Mouse (Mus musculus) cerebellum, postnatal 4 days (tissue): ENCODE data around the gene Snupn.
"Not testable (repeated sequence)": the region's sequence is repeated elsewhere in the genome, so short reads cannot be mapped to it uniquely, and the experiment has no call there.

Source experiments
- DNase-seq, 2 experiments: peaks; one replicate each; pipeline ENCODE4 v3.0.0; 2022; ENCODE audit warnings: low spot score in 2 of 2, mixed read lengths in 1 of 2

Snupn gene

GRCm38 (mm10) chr9:56950414-56951400 is at the start of gene Snupn:
Snupn (plus strand) TSS chr9:56950878.
- DNase-seq, result peak; percentile 84 to 92

- no peak for DNase-seq
Measured at GRCm38 (mm10) chr9:56901187-56901586, 49.5 kb upstream of the Snupn start.

- no peak for DNase-seq
Measured at GRCm38 (mm10) chr9:56903662-56904061, 47.0 kb upstream of the Snupn start.

GRCm38 (mm10) chr9:56907549-56907948 is 43.1 kb upstream of the Snupn start:
- DNase-seq, result no peak

GRCm38 (mm10) chr9:56909991-56910390 is 40.7 kb upstream of the Snupn start:
- DNase-seq, result not testable (repeated sequence)

DNA sequence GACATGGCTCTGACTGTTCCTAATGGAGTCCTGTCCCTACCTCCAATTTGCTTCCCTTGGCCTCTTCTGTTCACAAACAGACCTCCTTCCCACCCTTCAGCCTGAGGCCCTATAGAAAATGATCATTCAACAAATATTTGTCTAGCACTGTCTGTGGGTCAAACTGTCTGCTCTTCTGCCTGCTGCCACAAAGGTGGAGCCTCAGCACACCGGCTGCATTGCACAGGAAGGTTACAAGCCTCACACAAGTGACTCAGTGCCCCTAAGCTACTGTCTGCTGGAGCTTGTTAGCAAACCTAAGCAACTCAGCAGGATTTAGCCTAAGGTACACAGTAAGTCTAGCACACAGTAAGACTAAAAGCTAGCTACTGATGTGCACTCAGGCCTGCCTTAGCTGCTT is 39.7 kb upstream of the Snupn start:
- DNase-seq, result no peak

GRCm38 (mm10) chr9:56913991-56914390 is 36.7 kb upstream of the Snupn start:
- DNase-seq, result no peak

- DNase-seq, result no peak
Measured at GRCm38 (mm10) chr9:56915116-56915515, 35.6 kb upstream of the Snupn start.

DNA sequence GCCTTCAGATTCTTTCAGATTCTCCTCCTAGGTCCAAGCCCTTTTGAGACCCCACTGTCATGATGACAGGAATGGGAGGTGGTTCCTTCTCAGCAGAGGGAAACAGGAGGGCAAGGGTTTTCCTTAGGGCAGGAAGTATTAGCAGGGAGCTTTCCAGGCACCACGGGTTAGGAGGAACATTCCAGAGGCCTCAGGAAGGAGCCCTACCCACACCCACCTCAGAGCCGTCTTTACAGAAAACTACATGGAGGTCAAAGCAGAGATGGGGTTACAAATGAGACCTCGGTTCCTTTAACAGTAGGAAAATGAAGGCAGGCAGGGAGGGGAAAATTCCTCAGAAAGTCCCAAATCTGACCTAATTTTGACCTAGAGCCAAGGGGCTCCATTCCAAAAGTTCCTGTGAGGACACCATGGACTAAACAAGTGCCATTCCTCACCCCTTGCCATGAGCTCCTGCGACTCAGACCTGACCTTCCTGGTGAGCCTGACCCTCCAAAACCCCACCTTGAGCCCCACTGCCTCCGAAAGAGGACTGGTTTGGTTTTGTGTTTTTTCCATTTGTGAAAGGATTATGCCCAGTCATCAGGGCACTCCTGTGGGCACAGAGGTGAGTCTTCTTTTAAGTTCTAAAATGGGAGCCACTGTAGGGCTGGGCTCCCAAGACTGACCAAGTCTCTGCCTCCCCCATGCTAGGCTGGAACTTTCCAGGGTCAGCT is 34.8 kb upstream of the Snupn start:
- DNase-seq, result no peak

DNA sequence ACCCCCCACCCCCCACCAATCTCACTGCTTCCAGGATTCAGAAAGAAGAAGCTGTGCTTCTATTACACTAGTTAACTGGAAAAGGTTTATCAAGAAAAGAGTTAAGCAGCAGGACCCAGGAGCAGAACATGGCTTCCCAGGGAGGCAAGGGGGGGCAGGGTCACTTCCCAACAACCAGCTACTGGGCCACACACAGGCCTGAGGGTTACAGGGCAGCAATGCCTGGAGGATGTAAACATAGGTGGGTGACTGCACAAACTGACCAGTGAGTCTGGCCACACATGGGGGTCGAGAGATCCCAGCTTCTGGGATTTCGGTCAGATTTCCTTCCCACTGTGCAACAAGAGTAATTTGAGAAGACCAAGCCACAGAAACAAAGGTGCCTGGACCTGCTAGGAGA is 33.5 kb upstream of the Snupn start:
- no peak for DNase-seq

DNA sequence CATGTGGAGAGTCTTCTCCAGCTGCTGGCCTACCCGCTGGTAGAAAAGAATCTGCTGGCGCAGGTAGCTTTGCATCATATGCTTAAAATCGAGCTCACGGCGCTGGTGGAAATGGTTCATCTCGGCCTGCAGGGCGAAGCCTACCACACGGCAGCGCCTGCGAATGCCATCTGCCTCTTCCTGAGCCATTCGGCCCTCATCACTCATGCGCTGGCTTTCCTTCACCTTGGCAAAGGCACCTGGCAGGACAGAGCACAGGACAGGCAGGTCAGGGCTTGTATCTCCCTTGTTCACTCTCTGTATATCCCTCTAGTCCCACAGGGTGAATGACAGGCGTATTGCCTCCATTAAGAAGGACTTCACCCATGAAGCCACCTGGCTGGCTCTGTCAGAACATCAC is 32.2 kb upstream of the Snupn start:
- DNase-seq, result no peak

DNA sequence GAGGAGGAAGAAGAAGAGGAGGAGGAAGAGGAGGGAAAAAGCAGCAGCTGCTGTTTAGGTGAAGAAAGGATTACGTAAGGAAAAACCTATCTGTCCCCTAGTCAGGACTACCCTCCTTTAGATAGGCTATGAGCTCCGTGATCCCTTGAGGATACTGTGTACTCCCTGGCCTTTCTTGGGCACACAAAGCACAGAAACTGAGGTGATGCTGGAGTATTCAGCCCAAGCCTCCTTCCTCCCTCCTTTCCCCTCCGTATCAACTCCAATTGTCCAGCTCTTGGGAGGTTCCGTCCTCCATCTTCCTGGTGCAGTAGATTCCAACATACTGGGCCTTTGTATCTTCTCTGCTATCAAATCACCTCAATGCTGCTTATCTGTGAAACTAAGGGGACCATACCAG is 27.9 kb upstream of the Snupn start:
- no peak for DNase-seq

DNA sequence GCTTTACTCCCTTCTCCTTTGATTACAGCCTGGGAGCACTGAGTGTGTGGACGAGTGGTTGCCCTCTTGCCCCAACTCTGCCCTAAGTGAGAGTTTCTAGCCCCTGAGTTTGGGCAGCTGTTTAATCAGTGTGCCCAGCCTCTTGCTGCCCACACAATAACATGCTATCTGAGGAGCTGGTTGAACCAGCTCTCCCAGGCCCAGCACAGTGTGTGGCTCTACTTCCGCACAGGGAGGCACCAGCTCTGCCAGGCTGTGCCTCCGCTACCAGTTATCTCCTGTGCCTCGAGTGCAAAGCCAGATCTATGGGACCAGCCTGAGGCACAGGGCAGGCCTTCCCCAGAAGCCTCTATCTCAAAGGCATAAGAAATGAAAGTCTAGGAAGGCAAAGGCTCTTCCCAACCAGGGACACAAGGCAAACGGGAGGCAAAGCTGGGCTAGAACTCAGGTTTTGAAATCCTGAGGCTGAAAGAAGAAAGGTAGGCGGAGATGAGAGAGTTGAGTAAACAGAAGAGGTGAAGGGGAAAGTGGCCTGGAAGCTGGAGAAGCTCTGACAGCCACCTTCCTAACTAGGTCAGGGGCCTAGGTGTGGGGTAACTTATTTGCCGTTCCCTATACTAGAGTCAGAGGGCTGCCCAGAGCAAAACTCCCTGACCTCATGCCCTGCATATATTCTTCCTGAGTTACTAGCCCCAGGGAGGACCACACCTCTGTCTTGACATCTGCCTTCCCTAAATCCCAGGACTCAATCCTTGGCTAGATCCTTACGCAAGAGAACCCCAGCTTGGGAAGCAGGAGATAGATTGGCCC is 26.6 kb upstream of the Snupn start:
- DNase-seq, result no peak

GRCm38 (mm10) chr9:56924651-56925027 is 26.0 kb upstream of the Snupn start:
- DNase-seq, result peak in 1 of 2 experiments; percentile 59

DNA sequence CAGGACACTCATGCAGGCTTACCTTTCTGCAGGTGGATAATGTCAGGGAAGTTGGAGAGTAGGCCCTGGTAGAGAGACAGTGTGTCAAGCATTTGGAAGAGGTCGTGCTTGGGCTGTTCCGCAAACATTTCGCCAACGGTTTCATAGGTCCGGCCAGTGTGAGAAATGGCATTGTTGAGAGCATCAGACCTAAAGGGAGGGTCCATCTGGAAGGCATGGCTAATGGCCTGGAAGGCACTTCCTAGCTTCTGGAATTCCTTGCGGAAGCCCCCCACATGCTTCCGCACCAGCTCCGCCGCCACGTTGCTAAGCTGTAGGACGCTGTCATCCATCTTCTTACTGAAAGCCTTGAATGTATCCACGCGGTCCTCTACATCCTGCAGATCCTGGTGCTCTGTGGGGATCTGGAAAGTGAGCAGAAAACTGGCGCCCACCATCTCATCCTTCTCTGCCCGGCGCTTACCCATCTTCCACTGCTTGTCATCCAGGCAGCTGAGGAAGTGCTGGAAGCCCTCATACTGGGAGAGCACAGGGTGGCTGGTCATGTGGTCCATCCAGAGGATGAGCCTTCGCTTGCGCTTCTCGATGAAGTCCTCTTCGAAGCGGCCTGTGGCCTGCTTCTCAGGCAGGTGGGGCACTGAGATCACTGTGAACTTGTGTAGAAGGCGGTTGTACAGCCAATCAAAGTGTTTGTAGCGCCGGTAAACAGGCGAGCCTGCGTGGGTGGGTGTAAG is 25.2 kb upstream of the Snupn start:
- no peak for DNase-seq

GRCm38 (mm10) chr9:56926025-56926360 is 24.7 kb upstream of the Snupn start:
- no peak for DNase-seq

DNA sequence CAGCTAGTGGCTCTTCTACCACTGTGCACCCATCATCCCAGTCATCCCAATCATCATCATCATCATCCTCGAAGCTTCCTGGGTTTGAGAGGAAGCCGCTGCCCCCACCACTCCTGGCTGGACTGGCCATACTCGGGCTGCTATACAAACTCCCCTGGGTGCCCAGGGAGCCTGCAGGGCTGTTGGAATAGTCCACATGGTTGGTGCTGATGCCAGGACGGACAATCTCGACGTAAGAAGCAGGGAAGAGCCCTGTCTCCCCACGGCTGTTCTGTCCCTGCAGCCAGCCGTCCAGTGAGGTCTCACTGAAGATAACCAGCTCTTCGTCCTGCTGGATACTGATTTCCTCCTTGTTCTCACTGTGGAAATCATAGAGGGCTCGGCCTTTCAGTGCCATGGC is 24.3 kb upstream of the Snupn start:
- no peak for DNase-seq

- peak in 1 of 2 experiments; percentile 10 for DNase-seq
Measured at GRCm38 (mm10) chr9:56927191-56928012, 23.3 kb upstream of the Snupn start.

DNA sequence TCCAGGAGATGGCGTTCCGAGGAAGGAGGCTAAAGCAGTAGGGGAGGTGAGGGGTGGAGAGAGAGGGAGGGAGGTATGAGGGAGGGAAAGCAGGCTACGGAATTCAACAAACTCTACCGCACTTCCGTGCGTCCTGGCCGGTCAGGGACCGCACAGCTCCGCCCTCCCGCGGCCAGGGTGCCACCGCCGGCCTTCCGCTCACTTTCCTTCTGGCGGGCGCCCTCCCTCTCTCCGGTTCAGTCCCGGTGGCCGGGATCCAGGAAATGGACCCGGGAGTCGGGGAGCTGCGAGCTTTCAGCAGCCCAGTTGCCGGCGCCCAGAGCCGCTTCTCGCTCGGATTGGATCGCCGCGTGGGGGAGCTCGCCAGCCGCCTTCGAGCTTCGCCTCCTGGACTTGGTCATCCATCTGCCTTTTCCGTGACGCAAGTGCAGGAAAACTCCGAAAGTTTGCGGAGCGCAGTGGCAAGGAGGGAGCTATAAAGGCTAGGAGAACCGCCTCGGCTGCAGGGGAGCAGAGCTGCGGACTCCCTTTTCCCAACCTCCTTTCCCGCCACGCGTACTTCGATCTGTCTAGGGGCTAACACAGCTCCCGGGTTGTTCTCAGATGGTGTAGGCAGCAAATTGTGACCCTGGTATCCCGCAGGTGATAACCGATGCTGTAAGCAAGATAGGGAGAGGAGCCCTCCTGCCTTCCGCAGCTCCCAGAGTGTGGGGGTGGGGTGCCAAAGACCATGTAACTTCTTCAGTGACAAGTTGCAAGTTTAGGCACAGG is 22.5 kb upstream of the Snupn start, which contains the start of gene Snx33:
Gene Snx33, minus strand, starts transcription at position 331 of the 771 bp plus-strand sequence.
- peak; percentile 81 to 91 for DNase-seq

GRCm38 (mm10) chr9:56929496-56929895 is 21.2 kb upstream of the Snupn start:
- DNase-seq, result no peak
